ENCODE assay signal across 8 mouse cellular contexts in genomic region chr6:24662483-24662882, GRCm38 (mm10). TPM values are rescaled to one million over a fixed set of nuclear protein-coding genes. Genes with fewer than 3 reads are reported as not detected.
A peak's percentile ranks its signal among the peaks of the same experiment; 100 is the strongest.
DNase-seq lines count a peak whose midpoint lies in the region; ATAC-seq and TF ChIP-seq lines count a peak whose summit lies in the region.
"Had no signal": no experiment of that assay in that cellular context is flagged by ENCODE, and none has a peak within 500 bp of the region (broad histone marks: within the 10 kb centered on the region; RNA-seq: fewer than 3 reads in every experiment).

No protein-coding gene starts in this region.

- H3K9ac ChIP-seq in embryonic facial prominence, embryonic 14.5 days (ENCODE audit: low read depth, low read length): no peak overlapping the region
- H3K9ac ChIP-seq in hindbrain, embryonic 16.5 days (ENCODE audit: low read depth, low read length): no peak overlapping the region
- no peak overlapping the region for H3K9ac ChIP-seq in neural tube, embryonic 12.5 days

- ATAC-seq in embryonic facial prominence, embryonic 14.5 days (ENCODE audit: low read depth): no peak
- no peak for ATAC-seq in hindbrain, embryonic 16.5 days
- ATAC-seq in neural tube, embryonic 12.5 days (ENCODE audit: low FRiP score, low read depth): no peak

- no peaks in the 10 kb centered on the region for H3K9me3 ChIP-seq in embryonic facial prominence, embryonic 14.5 days (ENCODE audit: control insufficient read depth, low read length)
- H3K9me3 ChIP-seq in hindbrain, embryonic 16.5 days (ENCODE audit: control insufficient read depth, low read length): no peaks in the 10 kb centered on the region
- H3K9me3 ChIP-seq in neural tube, embryonic 12.5 days: no peaks in the 10 kb centered on the region

- no peaks in the 10 kb centered on the region for H3K36me3 ChIP-seq in embryonic facial prominence, embryonic 14.5 days (ENCODE audit: control insufficient read depth, insufficient read depth, low read length)
- H3K36me3 ChIP-seq in hindbrain, embryonic 16.5 days (ENCODE audit: control insufficient read depth, insufficient read depth, low read length): no peaks in the 10 kb centered on the region
- H3K36me3 ChIP-seq in neural tube, embryonic 12.5 days: no peaks in the 10 kb centered on the region
- no peaks in the 10 kb centered on the region for H3K36me3 ChIP-seq in thymus, adult 2 months (ENCODE audit: control insufficient read depth, insufficient read depth, low read length)

- intact Hi-C loops in left cerebral cortex, adult 2 months (cut with DNase I): no loop called here
- intact Hi-C loops in left cerebral cortex, postnatal 25 days (cut with DNase I): loop anchor here (10.0 kb wide), 1 partner anchor 292 kb away; the partner anchor contains the start of gene Tmem229a

- WGBS in embryonic facial prominence, embryonic 14.5 days: 71% methylated on average over 4 of the region's 4 CpGs
- WGBS in hindbrain, embryonic 16.5 days: 64% methylated on average over 4 of the region's 4 CpGs
- WGBS in neural tube, embryonic 12.5 days: 79% methylated on average over 4 of the region's 4 CpGs
- 59% methylated on average over 4 of the region's 4 CpGs for WGBS in thymus, adult 2 months

- peaks cover 11% of the 10 kb centered on the region for H3K4me1 ChIP-seq in embryonic facial prominence, embryonic 14.5 days (ENCODE audit: control insufficient read depth, insufficient read depth, low read length)
- H3K4me1 ChIP-seq in hindbrain, embryonic 16.5 days (ENCODE audit: control insufficient read depth, insufficient read depth, low read depth, low read length): peaks cover 16% of the 10 kb centered on the region
- peaks cover 13% of the 10 kb centered on the region for H3K4me1 ChIP-seq in neural tube, embryonic 12.5 days
- peaks cover 5% of the 10 kb centered on the region for H3K4me1 ChIP-seq in thymus, adult 2 months (replicated peaks; ENCODE audit: control insufficient read depth, insufficient read depth, low read length)

- no peak for TF ChIP-seq POLR2A in thymus, adult 2 months (IDR thresholded peaks at IDR 0.05; ENCODE audit: control insufficient read depth, extremely low read depth, insufficient read depth, low read length, poor library complexity)

- TF ChIP-seq CTCF in left cerebral cortex, adult 2 months (IDR thresholded peaks at IDR 0.05): no peak
- no peak for TF ChIP-seq CTCF in thymus, adult 2 months (IDR thresholded peaks at IDR 0.05; ENCODE audit: borderline replicate concordance, control insufficient read depth, extremely low read depth, insufficient read depth, low read length, poor library complexity)

- peak overlapping the region; percentile 96 for H3K4me3 ChIP-seq in left cerebral cortex, adult 2 months
- 0 out of 2 replicates have a peak overlapping the region, but pooled peaks have one; percentile 95 for H3K4me3 ChIP-seq in embryonic facial prominence, embryonic 14.5 days (ENCODE audit: low read depth, low read length)
- H3K4me3 ChIP-seq in hindbrain, embryonic 16.5 days (ENCODE audit: low read length): no peak overlapping the region
- no peak overlapping the region for H3K4me3 ChIP-seq in neural tube, embryonic 12.5 days
- H3K4me3 ChIP-seq in thymus, adult 2 months (ENCODE audit: control insufficient read depth, insufficient read depth, low read length): no peak overlapping the region

- H3K4me2 ChIP-seq in embryonic facial prominence, embryonic 14.5 days (ENCODE audit: low read depth, low read length): peak overlapping the region; percentile 63
- peak overlapping the region; percentile 74 for H3K4me2 ChIP-seq in hindbrain, embryonic 16.5 days (ENCODE audit: low read length)
- H3K4me2 ChIP-seq in neural tube, embryonic 12.5 days (replicated peaks): peak overlapping the region; percentile 91

- H3K27ac ChIP-seq in left cerebral cortex, adult 2 months: no peak overlapping the region
- no peak overlapping the region for H3K27ac ChIP-seq in embryonic facial prominence, embryonic 14.5 days (replicated peaks; ENCODE audit: low read depth, low read length)
- H3K27ac ChIP-seq in hindbrain, embryonic 16.5 days (ENCODE audit: low read depth, low read length): no peak overlapping the region
- no peak overlapping the region for H3K27ac ChIP-seq in neural tube, embryonic 12.5 days
- no peak overlapping the region for H3K27ac ChIP-seq in thymus, adult 2 months (ENCODE audit: control insufficient read depth, insufficient read depth, low read length)

- no peaks in the 10 kb centered on the region for H3K27me3 ChIP-seq in embryonic facial prominence, embryonic 14.5 days (replicated peaks; ENCODE audit: control insufficient read depth, insufficient read depth, low read length)
- no peaks in the 10 kb centered on the region for H3K27me3 ChIP-seq in hindbrain, embryonic 16.5 days (replicated peaks; ENCODE audit: control insufficient read depth, insufficient read depth, low read length)
- H3K27me3 ChIP-seq in neural tube, embryonic 12.5 days (replicated peaks): no peaks in the 10 kb centered on the region
- H3K27me3 ChIP-seq in thymus, adult 2 months (ENCODE audit: control insufficient read depth, insufficient read depth, low read length): no peaks in the 10 kb centered on the region

- no peak for DNase-seq in left cerebral cortex, adult 2 months (ENCODE audit: extremely low spot score in 1 of 2, low spot score in 2 of 2)
- no peak for DNase-seq in left cerebral cortex, postnatal 25 days (ENCODE audit: low spot score in 2 of 2)
- no peak for DNase-seq in embryonic facial prominence, embryonic 14.5 days (ENCODE audit: low spot score)
- no peak for DNase-seq in thymus, adult 2 months
- no peak for DNase-seq in right cerebral cortex, postnatal 14 days
- DNase-seq: adrenal gland, postnatal 10 days had no signal

RNA-seq across cellular contexts. Expression of gene Wasl, which starts 2.3 kb away (rescaled TPM):
- total RNA-seq in left cerebral cortex, adult 2 months (2021): 100 to 1,000 TPM; 123 to 124 TPM
- 100 to 1,000 TPM; 108 to 126 TPM for total RNA-seq in left cerebral cortex, postnatal 25 days (2021)
- 46.2 and 51.1 TPM in 2 replicates for polyA plus RNA-seq in embryonic facial prominence, embryonic 14.5 days (2014; fragmentation: Nextera tagmentation; extraction: Ambion mirVana)
- polyA plus RNA-seq in hindbrain, embryonic 16.5 days (2015; fragmentation: Nextera tagmentation; extraction: Ambion mirVana): 52.2 and 61.3 TPM in 2 replicates
- polyA plus RNA-seq in neural tube, embryonic 12.5 days (2016; fragmentation: Nextera tagmentation; extraction: Ambion mirVana): 57.5 and 78.8 TPM in 2 replicates
- 46.3 and 87.3 TPM in 2 replicates for polyA plus RNA-seq in thymus, adult 2 months (2012; rRNA removed)

Comparison
In these comparisons a context has a peak if more than half of its experiments do, and no peak if none do; other contexts are left out.
1. H3K4me3 ChIP-seq: peak in left cerebral cortex, adult 2 months (single experiment) and embryonic facial prominence, embryonic 14.5 days (single experiment); none in hindbrain, embryonic 16.5 days (single experiment), neural tube, embryonic 12.5 days (single experiment) and thymus, adult 2 months (single experiment).
2. Peak in every context shown above with its lines, with median percentiles within 50 percentile points of each other: H3K4me2 ChIP-seq.